8 mouse cellular contexts compared by ENCODE assay signal in genomic region chr13:34095542-34096435, GRCm38 (mm10). TPM values are rescaled to one million over a fixed set of nuclear protein-coding genes. Genes with fewer than 3 reads are reported as not detected.
DNase-seq lines count a peak whose midpoint lies in the region; TF ChIP-seq lines count a peak whose summit lies in the region.

No protein-coding gene starts in this region.

- no peak for TF ChIP-seq CTCF in brain, embryonic 14.5 days (IDR thresholded peaks at IDR 0.05; ENCODE audit: borderline replicate concordance, extremely low read depth, insufficient read depth, insufficient read length)

- no peak for TF ChIP-seq POLR2A in brain, embryonic 14.5 days (IDR thresholded peaks at IDR 0.05; ENCODE audit: borderline replicate concordance, extremely low read depth, insufficient read depth, insufficient read length, poor library complexity, severe bottlenecking)

- DNase-seq in cerebellum, adult 9-10 months: peak; percentile 35
- no peak for DNase-seq in cerebellum, adult 8-10 months
- peak; percentile 97 for DNase-seq in brain, embryonic 14.5 days (ENCODE audit: low read depth)
- DNase-seq in heart, adult 8-10 months (ENCODE audit: low spot score): peak; percentile 69
- peak; percentile 64 to 67 for DNase-seq in layer of hippocampus, postnatal 10 days (ENCODE audit: low spot score in 2 of 2)
- peak; percentile 17 to 27 for DNase-seq in natural killer cell, adult 2 months (ENCODE audit: low spot score in 2 of 2)
- DNase-seq in adrenal gland, adult 8-10 months: no peak
- DNase-seq in urinary bladder, postnatal 14 days (ENCODE audit: low spot score): no peak

RNA-seq across cellular contexts. Expression of gene Tubb2a, which starts 18.0 kb away (rescaled TPM):
- polyA plus RNA-seq in brain, embryonic 14.5 days (2012; rRNA removed): 3,454 and 3,966 TPM in 2 replicates
- 10 to 100 TPM; 29.1 to 49.7 (median 41.1) TPM for total RNA-seq in heart, adult 8-10 months (2022)
- 1,000 to 10,000 TPM; 2,376 to 2,620 TPM for total RNA-seq in layer of hippocampus, postnatal 10 days (2021)
- 10 to 100 TPM; 21.4 to 34.1 (median 28.2) TPM for total RNA-seq in adrenal gland, adult 8-10 months (2022)

RNA-seq across cellular contexts. Expression of gene Tubb2b, which starts 34.5 kb away (rescaled TPM):
- 7,416 and 8,191 TPM in 2 replicates for polyA plus RNA-seq in brain, embryonic 14.5 days (2012; rRNA removed)
- total RNA-seq in heart, adult 8-10 months (2022): 1 to 10 TPM; 2.3 to 5.9 (median 4.3) TPM
- 1,000 to 10,000 TPM; 1,434 to 1,803 TPM for total RNA-seq in layer of hippocampus, postnatal 10 days (2021)
- total RNA-seq in adrenal gland, adult 8-10 months (2022): 1 to 10 TPM in 3 of 4 experiments, under 1 TPM in 1; 0.81 to 3.5 (median 1.5) TPM

RNA-seq across cellular contexts. Expression of gene Bphl, which starts 58.4 kb away (rescaled TPM):
- polyA plus RNA-seq in brain, embryonic 14.5 days (2012; rRNA removed): 27.7 and 31.5 TPM in 2 replicates
- total RNA-seq in heart, adult 8-10 months (2022): 10 to 100 TPM; 39.1 to 47.7 (median 43.9) TPM
- total RNA-seq in layer of hippocampus, postnatal 10 days (2021): 10 to 100 TPM; 34.6 to 35.9 TPM
- 100 to 1,000 TPM in 2 of 4 experiments, 10 to 100 TPM in 2; 91.3 to 124 (median 102) TPM for total RNA-seq in adrenal gland, adult 8-10 months (2022)

Comparison
In these comparisons a context has a peak if more than half of its experiments do, and no peak if none do; other contexts are left out.
1. DNase-seq: peak in cerebellum, adult 9-10 months (single experiment), brain, embryonic 14.5 days (single experiment), heart, adult 8-10 months (single experiment), layer of hippocampus, postnatal 10 days (2 of 2) and natural killer cell, adult 2 months (2 of 2); none in cerebellum, adult 8-10 months (single experiment), adrenal gland, adult 8-10 months (single experiment) and urinary bladder, postnatal 14 days (single experiment).
2. RNA of gene Tubb2a, which starts 18.0 kb away (total RNA-seq): 2,376 to 2,620 TPM in layer of hippocampus, postnatal 10 days; 29.1 to 49.7 TPM in heart, adult 8-10 months and 21.4 to 34.1 TPM in adrenal gland, adult 8-10 months; every median in the first group is over 10 times any median in the second.
3. RNA of gene Tubb2b, which starts 34.5 kb away (total RNA-seq): 1,434 to 1,803 TPM in layer of hippocampus, postnatal 10 days; 2.3 to 5.9 TPM in heart, adult 8-10 months and 0.81 to 3.5 TPM in adrenal gland, adult 8-10 months; every median in the first group is over 100 times any median in the second.